Mouse (Mus musculus): Measurements from ENCODE around the gene Gm10447. TPM values are rescaled to one million over a fixed set of nuclear protein-coding genes. Genes with fewer than 3 reads are reported as not detected.

The Gm10447 gene
- polyA plus RNA-seq, 1 experiment, result not detected

GRCm38 (mm10) chr11:53423036-53423435 is 33.9 kb downstream of the Gm10447 start, which contains the start of gene Leap2:
Gene Leap2, minus strand, starts transcription at chr11:53423170.
- Histone ChIP-seq H3ac (ENCODE audit: control insufficient read depth, insufficient read length, low read depth) (no peak within 1 kb of the TSS), H3K79me2 (ENCODE audit: control insufficient read depth, insufficient read depth) (peaks cover under 1% of the 10 kb centered on the region), H3K36me3 (ENCODE audit: control insufficient read depth, insufficient read depth) (peaks cover 29% of the 10 kb centered on the region), H3K27me3 (ENCODE audit: control insufficient read depth, insufficient read depth, insufficient read length) (no peaks in the 10 kb centered on the region), H3K4me3 (ENCODE audit: insufficient read depth, poor library complexity, severe bottlenecking) (no peak within 1 kb of the TSS), H3K79me3 (ENCODE audit: low read depth) (no peaks in the 10 kb centered on the region)
- TF ChIP-seq MAX (IDR thresholded peaks at IDR 0.05) (no peak), CTCF (IDR thresholded peaks at IDR 0.05; ENCODE audit: control insufficient read depth, insufficient read depth, insufficient read length) (no peak), MYOG (IDR thresholded peaks at IDR 0.05; ENCODE audit: control insufficient read depth, extremely low read depth, insufficient read length) (no peak), FOSL1 (IDR thresholded peaks at IDR 0.05; ENCODE audit: insufficient read depth, low read length, poor library complexity, severe bottlenecking) (no peak), CEBPB (IDR thresholded peaks at IDR 0.05; ENCODE audit: low read depth) (no peak), USF1 (IDR thresholded peaks at IDR 0.05; ENCODE audit: low read depth) (no peak), MYOD1 (IDR thresholded peaks at IDR 0.05; ENCODE audit: control insufficient read depth, insufficient read length, low read depth) (no peak)

GRCm38 (mm10) chr11:53418048-53418447 is 38.9 kb downstream of the Gm10447 start:
- Histone ChIP-seq H3K36me3 (ENCODE audit: control insufficient read depth, insufficient read depth) (peaks cover 66% of the 10 kb centered on the region), H3K79me3 (ENCODE audit: low read depth) (no peaks in the 10 kb centered on the region), H3K4me3 (ENCODE audit: insufficient read depth, poor library complexity, severe bottlenecking) (no peak overlapping the region), H3K79me2 (ENCODE audit: control insufficient read depth, insufficient read depth) (no peaks in the 10 kb centered on the region), H3ac (ENCODE audit: control insufficient read depth, insufficient read length, low read depth) (no peak overlapping the region), H3K27me3 (ENCODE audit: control insufficient read depth, insufficient read depth, insufficient read length) (no peaks in the 10 kb centered on the region)
- TF ChIP-seq CTCF (IDR thresholded peaks at IDR 0.05; ENCODE audit: control insufficient read depth, insufficient read depth, insufficient read length), result no peak
- no peak for TF ChIP-seq USF1 (IDR thresholded peaks at IDR 0.05; ENCODE audit: low read depth)
- no peak for TF ChIP-seq MAX (IDR thresholded peaks at IDR 0.05)
- TF ChIP-seq CEBPB (IDR thresholded peaks at IDR 0.05; ENCODE audit: low read depth), result no peak
- TF ChIP-seq FOSL1 (IDR thresholded peaks at IDR 0.05; ENCODE audit: insufficient read depth, low read length, poor library complexity, severe bottlenecking), result no peak
- TF ChIP-seq MYOG (IDR thresholded peaks at IDR 0.05; ENCODE audit: control insufficient read depth, extremely low read depth, insufficient read length), result no peak
- TF ChIP-seq MYOD1 (IDR thresholded peaks at IDR 0.05; ENCODE audit: control insufficient read depth, insufficient read length, low read depth), result no peak

GRCm38 (mm10) chr11:53413871-53414270 is 43.0 kb downstream of the Gm10447 start:
- Histone ChIP-seq H3K4me3 (ENCODE audit: insufficient read depth, poor library complexity, severe bottlenecking) (no peak overlapping the region), H3K79me3 (ENCODE audit: low read depth) (no peaks in the 10 kb centered on the region), H3K36me3 (ENCODE audit: control insufficient read depth, insufficient read depth) (peaks cover 99% of the 10 kb centered on the region), H3K27me3 (ENCODE audit: control insufficient read depth, insufficient read depth, insufficient read length) (no peaks in the 10 kb centered on the region), H3ac (ENCODE audit: control insufficient read depth, insufficient read length, low read depth) (no peak overlapping the region), H3K79me2 (ENCODE audit: control insufficient read depth, insufficient read depth) (no peaks in the 10 kb centered on the region)
- TF ChIP-seq MYOD1 (IDR thresholded peaks at IDR 0.05; ENCODE audit: control insufficient read depth, insufficient read length, low read depth) (no peak), MAX (IDR thresholded peaks at IDR 0.05) (no peak), CEBPB (IDR thresholded peaks at IDR 0.05; ENCODE audit: low read depth) (no peak), MYOG (IDR thresholded peaks at IDR 0.05; ENCODE audit: control insufficient read depth, extremely low read depth, insufficient read length) (no peak), CTCF (IDR thresholded peaks at IDR 0.05; ENCODE audit: control insufficient read depth, insufficient read depth, insufficient read length) (no peak), FOSL1 (IDR thresholded peaks at IDR 0.05; ENCODE audit: insufficient read depth, low read length, poor library complexity, severe bottlenecking) (no peak), USF1 (IDR thresholded peaks at IDR 0.05; ENCODE audit: low read depth) (no peak)

DNA sequence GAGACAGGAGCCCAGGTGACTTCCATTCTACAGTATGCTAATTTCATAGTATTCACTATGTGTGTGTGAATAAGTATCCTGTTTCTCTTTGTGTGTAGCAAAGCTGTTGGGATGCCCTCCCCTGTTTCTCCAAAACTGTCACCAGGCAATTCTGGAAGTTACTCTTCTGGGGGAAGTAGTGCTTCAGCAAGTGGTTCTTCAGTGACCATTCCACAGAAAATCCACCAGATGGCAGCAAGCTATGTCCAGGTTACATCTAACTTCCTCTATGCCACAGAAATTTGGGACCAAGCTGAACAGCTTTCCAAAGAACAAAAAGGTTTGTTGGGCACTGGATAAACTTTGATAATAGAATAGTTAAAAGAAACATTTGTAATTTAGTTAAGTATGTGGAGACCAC is 45.2 kb downstream of the Gm10447 start:
- TF ChIP-seq CTCF (IDR thresholded peaks at IDR 0.05; ENCODE audit: control insufficient read depth, insufficient read depth, insufficient read length) (peak; percentile 12), USF1 (IDR thresholded peaks at IDR 0.05; ENCODE audit: low read depth) (no peak), MYOG (IDR thresholded peaks at IDR 0.05; ENCODE audit: control insufficient read depth, extremely low read depth, insufficient read length) (no peak), MYOD1 (IDR thresholded peaks at IDR 0.05; ENCODE audit: control insufficient read depth, insufficient read length, low read depth) (no peak), CEBPB (IDR thresholded peaks at IDR 0.05; ENCODE audit: low read depth) (no peak), FOSL1 (IDR thresholded peaks at IDR 0.05; ENCODE audit: insufficient read depth, low read length, poor library complexity, severe bottlenecking) (no peak), MAX (IDR thresholded peaks at IDR 0.05) (no peak)
- Histone ChIP-seq H3K4me3 (ENCODE audit: insufficient read depth, poor library complexity, severe bottlenecking) (no peak overlapping the region), H3K79me2 (ENCODE audit: control insufficient read depth, insufficient read depth) (no peaks in the 10 kb centered on the region), H3K79me3 (ENCODE audit: low read depth) (no peaks in the 10 kb centered on the region), H3ac (ENCODE audit: control insufficient read depth, insufficient read length, low read depth) (no peak overlapping the region), H3K27me3 (ENCODE audit: control insufficient read depth, insufficient read depth, insufficient read length) (no peaks in the 10 kb centered on the region), H3K36me3 (ENCODE audit: control insufficient read depth, insufficient read depth) (peaks cover 99% of the 10 kb centered on the region)

Small RNA genes lying within 50 kb of the gene (microRNA-seq; reads per million reads assigned to microRNA genes)
- gene Mir6920 (ENCODE audit: borderline microRNAs expressed), result 0.24 reads per million

Other genes starting within 250 kb of the Gm10447 start
- gene Hspa4, start 156.7 kb downstream of the Gm10447 start, polyA plus RNA-seq (2012; fragmentation: generic; extraction: Trizol), result 112 TPM
- gene Zcchc10, start 132.4 kb downstream of the Gm10447 start, polyA plus RNA-seq (2012; fragmentation: generic; extraction: Trizol), result 8.2 TPM
- gene Aff4, start 106.3 kb downstream of the Gm10447 start, polyA plus RNA-seq (2012; fragmentation: generic; extraction: Trizol), result 12.1 TPM
- not detected for gene Leap2, start 33.9 kb downstream of the Gm10447 start, polyA plus RNA-seq (2012; fragmentation: generic; extraction: Trizol)
- 664 TPM for gene Uqcrq, start 26.3 kb downstream of the Gm10447 start, polyA plus RNA-seq (2012; fragmentation: generic; extraction: Trizol)
- 0.70 TPM for gene Gdf9, start 26.1 kb downstream of the Gm10447 start, polyA plus RNA-seq (2012; fragmentation: generic; extraction: Trizol)
- 0.82 TPM for gene Shroom1, start 95 bp upstream of the Gm10447 start, polyA plus RNA-seq (2012; fragmentation: generic; extraction: Trizol)
- gene Gm9837, start 13.4 kb upstream of the Gm10447 start, polyA plus RNA-seq (2012; fragmentation: generic; extraction: Trizol), result not detected
- gene Gm9945, start 23.1 kb upstream of the Gm10447 start, polyA plus RNA-seq (2012; fragmentation: generic; extraction: Trizol), result not detected
- gene Sowaha, start 23.2 kb upstream of the Gm10447 start, polyA plus RNA-seq (2012; fragmentation: generic; extraction: Trizol), result not detected
- 32.7 TPM for gene Sept8, start 62.1 kb upstream of the Gm10447 start, polyA plus RNA-seq (2012; fragmentation: generic; extraction: Trizol)
- 7.9 TPM for gene Kif3a, start 110.3 kb upstream of the Gm10447 start, polyA plus RNA-seq (2012; fragmentation: generic; extraction: Trizol)
- gene Il4, start 161.6 kb upstream of the Gm10447 start, polyA plus RNA-seq (2012; fragmentation: generic; extraction: Trizol), result not detected
- not detected for gene Il13, start 177.6 kb upstream of the Gm10447 start, polyA plus RNA-seq (2012; fragmentation: generic; extraction: Trizol)